Mouse (Mus musculus) thymus, adult 18-20 months (tissue): ENCODE measurements around the gene Unc45b.
"Not testable (repeated sequence)": the region's sequence is repeated elsewhere in the genome, so short reads cannot be mapped to it uniquely, and the experiment has no call there.

Experiments used
- DNase-seq, 2 experiments: peaks; one replicate each; pipeline ENCODE4 v3.0.0; 2022; ENCODE audit warnings: mixed read lengths in 2 of 2

The Unc45b gene

GRCm38 (mm10) chr11:82897478-82897877 is 12.9 kb upstream of the Unc45b start:
- no peak for DNase-seq

- no peak for DNase-seq
These were observed 10.6 kb upstream of the Unc45b start for GRCm38 (mm10) chr11:82899720-82900119.

GRCm38 (mm10) chr11:82901606-82902310 is 8.6 kb upstream of the Unc45b start:
- DNase-seq = no peak

GRCm38 (mm10) chr11:82904952-82905351 is 5.4 kb upstream of the Unc45b start:
- no peak for DNase-seq

GRCm38 (mm10) chr11:82905816-82906215 is 4.5 kb upstream of the Unc45b start:
- no peak for DNase-seq

- DNase-seq = peak; percentile 80 to 86
These were observed 2.4 kb upstream of the Unc45b start, which contains the start of gene Nle1 for GRCm38 (mm10) chr11:82907651-82908607. Gene Nle1, minus strand, starts transcription at chr11:82908411.

- DNase-seq = no peak
These were observed 1.8 kb upstream of the Unc45b start for GRCm38 (mm10) chr11:82908608-82908989.

- no peak for DNase-seq
These were observed 484 bp downstream of the Unc45b start for GRCm38 (mm10) chr11:82910679-82911389.

GRCm38 (mm10) chr11:82914711-82915352 is 4.5 kb downstream of the Unc45b start:
- DNase-seq = peak in 1 of 2 experiments; percentile 33

- no peak for DNase-seq
These were observed 10.4 kb downstream of the Unc45b start for GRCm38 (mm10) chr11:82920768-82921167.

- DNase-seq = no peak
These were observed 11.3 kb downstream of the Unc45b start for GRCm38 (mm10) chr11:82921691-82922090.

- DNase-seq = not testable (repeated sequence)
These were observed 13.6 kb downstream of the Unc45b start for GRCm38 (mm10) chr11:82923910-82924309.

- no peak for DNase-seq
These were observed 18.7 kb downstream of the Unc45b start for GRCm38 (mm10) chr11:82928897-82929632.

GRCm38 (mm10) chr11:82929633-82929950 is 19.2 kb downstream of the Unc45b start:
- no peak for DNase-seq

- not testable (repeated sequence) for DNase-seq
These were observed 20.1 kb downstream of the Unc45b start for GRCm38 (mm10) chr11:82930391-82930955.

GRCm38 (mm10) chr11:82931161-82931560 is 20.8 kb downstream of the Unc45b start:
- DNase-seq = not testable (repeated sequence)

- DNase-seq = not testable (repeated sequence)
These were observed 21.5 kb downstream of the Unc45b start for GRCm38 (mm10) chr11:82931671-82932450.

- DNase-seq = no peak
These were observed 22.8 kb downstream of the Unc45b start for GRCm38 (mm10) chr11:82933186-82933585.

- no peak for DNase-seq
These were observed 33.0 kb downstream of the Unc45b start for GRCm38 (mm10) chr11:82943336-82943735.

- no peak for DNase-seq
These were observed 35.3 kb downstream of the Unc45b start for GRCm38 (mm10) chr11:82945636-82946035.

GRCm38 (mm10) chr11:82947457-82947856 is 37.1 kb downstream of the Unc45b start:
- DNase-seq = peak; percentile 21 to 62
